Mouse (Mus musculus) common myeloid progenitor, adult 5-6 weeks (primary cell): ENCODE measurements around the gene Hirip3. TPM values are rescaled to one million over a fixed set of nuclear protein-coding genes. Genes with fewer than 3 reads are reported as not detected.
A peak's percentile ranks its signal among the peaks of the same experiment; 100 is the strongest.

ENCODE experiments used
- ATAC-seq: replicated peaks from 2 replicates; pipeline ENCODE4 v1.8.0; 2016; ENCODE audit warnings: low read depth, mild to moderate bottlenecking, moderate TSS enrichment, inconsistent platforms; ENCODE audit not compliant: poor library complexity, severe bottlenecking
- total RNA-seq: library from RNA; stranded (forward); fragments of 200-1000, 187-1606 nt; gene quantifications from 2 replicates; pipeline ENCODE4 v1.2.3, GENCODE M21; 2017

Gene Hirip3
- 283 and 331 TPM in 2 replicates for total RNA-seq

DNA sequence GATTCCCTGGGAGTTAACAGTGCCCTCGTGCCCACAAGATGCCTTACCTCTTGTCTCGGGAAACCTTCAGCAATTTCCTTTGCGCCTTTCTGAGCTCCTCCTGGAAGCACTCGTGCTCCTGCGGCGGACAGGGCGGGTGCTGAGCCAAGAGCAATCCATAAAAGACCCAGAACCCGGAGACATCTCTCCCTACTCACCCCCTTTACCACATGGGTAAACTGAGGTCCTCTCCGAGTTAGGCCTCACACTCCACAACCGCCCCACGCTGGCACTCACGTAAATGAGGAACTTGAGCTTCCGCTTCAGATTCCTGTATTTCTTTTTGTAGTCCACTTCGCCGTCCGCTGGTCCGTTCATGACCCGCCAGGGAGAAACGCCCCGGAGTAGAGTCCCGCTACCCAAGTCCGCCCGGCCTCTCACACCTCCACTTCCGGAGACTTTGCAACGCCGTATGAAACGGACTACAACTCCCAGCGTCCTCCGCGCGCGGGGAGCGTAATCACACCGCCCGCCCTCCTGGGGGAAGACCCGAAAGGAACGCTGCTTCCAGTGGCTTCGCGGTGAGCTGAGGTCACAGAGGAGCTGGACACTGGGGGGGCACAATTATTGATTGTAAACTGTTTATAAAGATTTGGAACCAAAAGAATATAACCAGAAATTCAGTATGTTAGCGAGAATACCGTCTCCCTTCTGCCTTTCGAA, at the start of gene Hirip3:
Gene Hirip3, plus strand, starts transcription at position 544 of the 702 bp plus-strand sequence.
- peak; percentile 87 for ATAC-seq

DNA sequence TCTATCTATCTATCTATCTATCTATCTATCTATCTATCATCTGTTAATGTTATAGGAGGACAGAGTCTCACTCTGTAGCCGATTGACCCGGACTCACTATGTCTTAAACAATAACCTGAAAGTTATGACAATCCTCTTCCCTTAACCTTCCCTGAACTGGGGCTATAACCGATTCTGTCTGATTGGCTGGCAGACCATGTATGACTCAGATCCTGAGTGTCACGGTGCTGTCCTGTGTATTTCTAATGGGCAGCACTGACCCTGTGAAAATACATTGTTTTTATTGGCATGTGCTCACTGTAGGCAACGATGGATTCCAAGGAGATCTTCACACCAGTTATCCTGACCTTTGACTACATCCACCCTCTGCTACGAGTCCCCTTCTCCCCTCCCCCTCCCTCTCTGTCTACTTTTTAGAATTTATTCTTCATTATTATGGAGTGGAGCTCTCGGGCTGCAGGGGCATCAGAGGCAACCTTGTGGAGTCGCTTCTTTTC, 46.0 kb upstream of the Hirip3 start:
- no peak for ATAC-seq

DNA sequence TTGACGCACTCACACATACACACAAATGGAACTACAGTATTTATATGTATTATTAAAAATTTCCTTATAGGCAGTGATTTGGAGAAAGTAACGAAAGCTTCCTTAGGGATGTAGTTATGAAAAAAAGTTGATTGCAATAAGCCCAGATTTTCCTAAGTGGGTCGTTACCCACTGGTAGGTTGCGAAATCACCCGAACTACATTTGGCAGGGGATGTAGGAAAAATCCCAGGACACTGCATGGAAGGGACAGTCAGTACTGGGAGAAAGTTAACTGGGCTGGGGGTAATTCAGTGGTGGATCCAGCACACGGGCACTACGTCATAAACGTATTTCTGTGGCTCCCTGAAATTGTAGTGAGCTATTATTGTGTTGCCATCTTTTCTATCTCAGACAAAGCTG, 45.3 kb upstream of the Hirip3 start:
- no peak for ATAC-seq

DNA sequence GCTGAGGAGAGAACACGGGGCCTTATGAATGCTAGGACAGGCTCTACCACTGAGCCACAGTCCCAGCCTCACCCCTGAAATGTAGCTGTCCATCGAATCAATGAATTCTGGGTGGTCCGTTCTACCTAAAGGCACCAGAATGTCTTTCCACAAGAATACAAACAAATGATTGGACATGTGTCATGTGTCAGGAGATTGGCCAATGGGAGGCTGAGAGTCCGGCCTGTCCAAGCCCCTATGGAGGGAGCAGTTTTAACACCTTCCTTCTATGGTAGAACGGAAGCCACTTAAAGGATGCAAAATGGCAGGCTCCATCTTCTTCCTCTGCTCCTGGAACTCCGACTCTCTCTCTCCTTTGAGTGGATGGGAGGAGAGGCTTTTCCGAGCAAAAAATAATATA, 44.2 kb upstream of the Hirip3 start:
- ATAC-seq, result no peak

DNA sequence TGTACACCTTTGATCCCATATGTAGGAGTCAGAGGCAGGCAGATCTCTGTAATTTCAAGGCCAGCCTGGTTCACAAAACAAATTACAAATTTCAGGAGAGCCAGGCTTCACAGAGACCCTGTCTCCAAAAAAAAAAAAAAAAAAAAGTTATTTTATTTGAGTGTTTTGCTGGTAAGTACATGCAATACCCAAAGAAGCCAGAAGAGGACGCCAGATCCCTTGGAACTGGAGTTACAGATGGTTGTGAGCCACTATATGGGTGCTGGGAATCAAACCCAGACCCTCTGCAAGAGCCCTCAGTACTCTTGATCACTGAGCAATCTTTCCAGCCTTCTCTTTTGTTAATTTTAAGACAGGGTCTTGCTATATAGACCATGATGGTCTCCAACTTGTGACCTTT, 43.0 kb upstream of the Hirip3 start:
- no peak for ATAC-seq

DNA sequence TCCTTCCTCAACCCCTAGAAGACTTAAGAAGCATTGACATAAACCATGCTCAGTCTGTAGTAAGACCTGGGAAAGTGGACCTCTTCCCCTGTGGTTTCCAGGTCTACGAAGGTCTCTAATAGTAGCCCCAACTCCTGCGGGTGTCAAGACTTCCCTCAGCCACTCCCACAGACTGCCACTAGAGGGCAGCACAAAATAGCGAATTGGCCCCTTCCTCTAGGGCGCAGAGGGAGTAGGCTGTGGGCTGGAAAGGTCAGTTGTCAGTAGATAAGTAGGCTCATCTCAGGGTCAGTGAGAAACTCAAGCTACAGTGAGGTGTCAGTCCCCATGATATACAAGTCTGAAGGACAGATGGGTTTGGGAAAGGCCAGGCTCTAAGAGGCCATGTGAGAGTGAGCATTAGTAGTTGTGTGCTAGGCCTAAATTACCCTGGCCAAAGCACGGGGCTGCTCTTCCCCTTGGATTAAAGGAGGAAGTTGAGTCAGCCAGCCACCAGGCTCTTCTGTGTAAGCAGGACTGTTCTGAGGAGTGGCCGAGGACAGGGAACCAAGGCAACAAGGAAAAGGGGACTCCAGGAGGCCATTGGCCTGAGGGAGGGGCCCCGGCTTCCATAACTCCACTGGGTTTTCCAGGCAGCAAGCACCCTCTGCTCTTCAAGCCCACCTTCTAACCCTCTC, 39.8 kb upstream of the Hirip3 start:
- peak; percentile 85 for ATAC-seq

DNA sequence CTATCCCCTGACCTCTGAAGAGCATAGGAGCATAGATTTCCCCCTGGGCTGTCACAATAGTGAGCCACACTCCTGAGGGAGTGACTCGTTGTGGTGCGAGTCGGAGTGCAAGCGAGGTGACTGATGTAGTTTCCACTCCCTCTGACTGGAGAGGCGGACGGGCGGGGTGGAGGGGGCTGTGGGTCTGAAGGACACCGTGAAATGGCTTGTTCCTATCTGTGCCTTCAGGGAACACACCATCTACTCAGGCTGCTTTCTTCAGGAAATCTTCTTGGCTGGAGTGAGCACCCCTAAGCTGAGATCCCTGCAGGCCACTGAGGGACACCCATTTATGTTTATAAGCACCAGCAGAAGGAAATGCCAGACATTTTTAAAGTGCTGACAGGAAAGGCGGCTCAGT, 39.0 kb upstream of the Hirip3 start:
- ATAC-seq, result no peak

DNA sequence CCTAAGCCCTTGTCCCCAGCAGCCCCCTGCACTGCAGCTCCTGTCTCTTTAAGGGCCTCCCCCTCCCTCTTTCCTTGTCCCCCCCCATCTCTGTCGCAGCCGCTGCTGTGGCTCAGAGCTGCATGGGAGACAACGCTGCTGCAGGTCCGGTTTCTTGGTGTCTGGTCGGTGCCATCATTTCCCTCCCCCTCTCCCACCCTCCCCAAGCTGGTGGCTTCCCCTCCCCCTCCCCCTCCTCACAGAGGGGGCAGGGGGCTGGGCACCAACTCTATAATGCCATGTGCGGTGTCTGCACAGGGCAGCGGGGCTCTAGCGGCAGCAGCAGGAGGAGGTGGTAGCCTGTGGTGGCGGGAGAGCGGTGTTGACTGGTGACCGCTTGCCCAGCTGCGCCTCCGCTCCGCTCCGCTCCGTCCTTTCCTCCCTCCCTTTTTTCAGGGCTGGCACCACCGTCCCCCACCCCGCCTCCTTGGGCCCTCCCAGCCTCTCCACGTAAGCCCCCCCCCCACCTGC, 38.5 kb upstream of the Hirip3 start:
- no peak for ATAC-seq

DNA sequence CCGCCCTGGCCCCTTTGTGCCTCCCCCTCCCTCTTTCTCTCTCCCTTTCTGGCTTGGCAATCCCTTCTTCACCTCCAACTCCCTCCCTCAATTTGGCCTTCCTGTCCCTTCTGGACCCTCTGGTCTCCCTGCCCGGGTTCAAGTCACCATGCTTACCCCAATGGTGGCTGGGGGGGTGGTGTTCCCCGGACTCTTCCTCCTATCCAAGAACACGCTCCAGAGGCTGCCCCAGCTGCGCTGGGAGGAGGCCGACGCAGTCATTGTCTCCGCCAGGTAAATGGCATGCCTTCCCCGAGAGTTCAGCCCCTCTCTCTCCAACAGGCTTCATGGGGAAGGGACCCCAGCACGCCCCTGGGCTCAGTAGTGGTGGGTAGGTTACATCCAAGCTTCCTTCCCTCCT, 37.8 kb upstream of the Hirip3 start:
- no peak for ATAC-seq

DNA sequence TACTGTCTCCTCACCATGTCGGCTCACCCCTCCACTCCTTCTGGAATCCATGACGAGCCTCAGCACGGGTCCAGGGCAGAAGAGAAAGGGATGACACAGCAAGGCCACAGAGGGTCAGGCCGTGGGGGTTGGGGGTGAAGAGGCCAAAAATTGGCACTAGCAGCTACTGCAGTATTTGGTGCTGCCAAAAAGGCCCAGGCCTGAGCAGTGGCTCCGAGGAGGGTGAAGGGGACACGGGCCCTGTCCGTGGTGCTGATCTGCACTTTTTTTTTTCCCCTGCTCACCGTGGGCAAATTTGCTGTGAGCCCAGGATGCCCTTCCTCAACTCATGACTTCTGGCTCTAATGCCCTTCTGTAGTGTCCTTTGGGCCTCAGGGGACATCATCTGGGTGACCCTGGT, 36.4 kb upstream of the Hirip3 start:
- peak; percentile 48; the same call in 1 of the 2 replicates for ATAC-seq

DNA sequence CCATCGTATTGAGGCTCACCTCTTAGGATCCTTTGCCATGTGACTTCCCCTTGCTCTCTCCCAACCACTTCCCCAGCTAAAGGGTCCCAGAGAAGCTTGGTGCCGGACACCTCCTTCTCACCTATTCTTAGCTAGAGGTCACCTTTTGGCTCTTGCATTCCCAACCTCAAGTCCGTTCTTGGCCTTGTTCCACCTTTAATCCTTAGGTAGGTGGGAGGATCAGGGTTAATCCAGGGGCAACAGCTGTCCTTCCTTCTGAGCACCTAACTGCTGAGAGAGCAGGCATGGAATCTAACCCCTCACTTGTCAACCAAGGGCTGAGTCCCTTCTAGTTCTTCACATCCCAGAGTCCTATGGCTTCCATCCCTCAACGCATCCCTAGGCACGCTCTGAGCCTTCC, 35.8 kb upstream of the Hirip3 start:
- ATAC-seq, result no peak

DNA sequence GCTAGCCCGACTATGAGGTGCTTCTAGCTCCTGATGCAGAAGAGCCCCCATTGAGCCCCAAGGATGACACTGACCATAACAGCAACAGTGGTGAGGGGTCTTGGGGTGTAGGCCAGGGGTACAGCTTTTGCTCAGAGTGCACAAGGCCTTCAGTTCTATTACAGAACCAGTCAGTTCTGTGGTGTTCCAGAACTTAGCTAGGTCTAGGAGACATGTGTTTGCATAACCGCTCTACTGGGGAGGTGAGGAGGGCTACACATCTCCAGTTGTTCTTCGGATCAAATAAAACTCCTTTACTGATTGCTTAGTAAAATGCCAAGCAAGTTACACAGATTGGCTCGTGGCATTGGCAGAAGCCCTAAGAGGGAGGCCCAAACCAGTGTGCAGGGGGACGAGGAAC, 30.2 kb upstream of the Hirip3 start, which contains the start of gene 4930451I11Rik:
Gene 4930451I11Rik, minus strand, starts transcription at position 101 of the 400 bp plus-strand sequence.
- ATAC-seq, result 0 out of 2 replicates have a peak, but pooled peaks have one; percentile 4

DNA sequence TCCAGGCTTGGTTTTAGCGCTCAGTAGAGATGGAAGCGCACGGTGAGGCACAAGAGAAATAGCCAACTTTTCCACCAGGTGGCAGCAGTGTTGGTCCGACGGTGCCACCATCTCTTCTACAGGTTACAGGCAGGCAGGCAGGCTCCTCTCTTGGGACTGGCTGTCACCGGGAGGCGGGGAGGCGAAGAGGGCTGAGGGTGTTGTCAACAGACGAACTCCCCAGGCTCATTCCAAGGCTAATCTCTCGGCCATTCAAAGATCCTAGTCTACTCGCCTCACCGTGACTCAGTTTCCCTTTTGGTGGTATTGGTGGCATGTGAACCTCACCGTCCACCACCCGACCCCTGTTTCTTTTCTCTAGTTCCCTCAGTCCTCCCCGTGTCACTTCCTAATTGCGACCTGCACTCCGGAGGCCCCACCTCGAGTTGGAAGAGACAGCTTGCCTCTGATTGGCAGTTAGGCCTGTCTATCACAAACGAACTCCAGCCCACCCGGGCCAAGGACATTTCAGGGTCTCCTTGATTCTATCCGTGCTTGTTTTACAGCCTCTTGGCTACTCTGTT, 29.7 kb upstream of the Hirip3 start:
- peak; percentile 96 for ATAC-seq

DNA sequence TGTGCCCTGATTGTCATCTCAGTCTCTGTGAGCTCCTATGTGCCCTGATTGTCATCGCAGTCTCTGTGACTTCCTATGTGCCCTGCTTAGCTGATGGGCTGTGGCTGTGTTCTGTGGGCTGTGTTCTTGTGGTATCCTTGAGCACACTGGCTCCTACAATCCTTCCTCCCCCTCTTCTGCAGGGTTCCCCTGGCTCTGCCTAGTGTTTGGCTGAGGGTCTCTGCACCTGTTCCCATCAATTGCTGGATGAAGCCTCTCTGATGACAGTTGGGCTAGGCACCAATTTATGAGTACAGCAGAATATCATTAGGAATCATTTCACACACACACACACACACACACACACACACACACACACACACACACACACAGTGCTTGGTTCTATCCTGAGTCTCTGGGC, 28.5 kb upstream of the Hirip3 start:
- no peak for ATAC-seq

DNA sequence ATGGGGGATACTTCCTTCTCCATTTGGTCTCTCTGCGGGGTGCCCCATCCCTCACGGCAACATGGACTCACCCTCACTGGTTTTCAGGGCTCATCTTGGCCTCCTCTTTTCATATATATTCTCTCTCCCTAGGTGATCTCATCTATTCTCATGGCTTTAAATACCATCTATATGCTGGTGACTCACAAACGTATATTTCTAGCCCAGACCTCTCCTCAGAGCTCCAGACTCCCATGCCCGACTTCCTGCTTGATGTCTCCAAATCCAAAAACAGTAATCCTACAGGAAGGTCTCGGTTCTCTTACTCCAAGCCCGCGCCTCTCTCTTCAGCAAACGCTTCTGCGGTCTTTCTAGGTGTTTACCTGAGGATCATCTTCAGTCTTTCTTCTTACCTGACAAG, 18.5 kb upstream of the Hirip3 start:
- ATAC-seq, result no peak

DNA sequence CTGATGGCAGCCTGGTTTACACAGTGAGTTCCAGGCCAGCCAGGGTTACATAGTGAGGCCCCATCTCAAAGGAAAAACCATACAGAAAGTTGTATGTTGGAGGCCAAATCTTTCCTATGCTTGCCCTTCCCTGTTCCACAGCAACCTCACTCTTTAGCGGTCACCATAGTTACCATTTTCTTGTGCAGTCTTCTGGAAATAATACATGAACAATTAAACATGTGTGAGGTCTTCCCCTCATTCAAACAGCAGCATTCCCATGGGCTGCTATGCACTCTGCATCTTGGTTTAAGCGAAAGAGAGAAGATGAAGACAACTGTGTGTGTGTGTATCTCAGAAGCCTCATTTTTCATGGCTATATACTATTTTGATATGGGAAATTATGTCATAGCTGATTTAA, 16.3 kb upstream of the Hirip3 start:
- no peak for ATAC-seq

DNA sequence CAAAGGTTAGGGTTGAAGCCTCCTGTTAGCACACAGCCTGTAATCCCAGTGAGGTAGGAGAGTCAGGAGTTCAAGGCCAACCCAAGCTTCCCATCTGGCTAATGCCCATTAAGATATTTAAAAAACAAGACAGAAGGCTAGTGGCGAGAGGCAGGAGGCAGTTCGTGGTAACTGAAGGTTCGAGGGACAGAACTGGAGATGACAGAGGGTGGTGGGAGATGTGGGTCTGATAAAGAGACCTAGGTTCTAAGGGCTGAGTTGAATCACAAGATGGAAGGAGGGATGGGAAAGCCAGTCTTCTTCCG, 14.7 kb upstream of the Hirip3 start, which contains the start of gene Doc2a:
Gene Doc2a, plus strand, starts transcription at position 301 of the 305 bp plus-strand sequence.
- ATAC-seq, result no peak

DNA sequence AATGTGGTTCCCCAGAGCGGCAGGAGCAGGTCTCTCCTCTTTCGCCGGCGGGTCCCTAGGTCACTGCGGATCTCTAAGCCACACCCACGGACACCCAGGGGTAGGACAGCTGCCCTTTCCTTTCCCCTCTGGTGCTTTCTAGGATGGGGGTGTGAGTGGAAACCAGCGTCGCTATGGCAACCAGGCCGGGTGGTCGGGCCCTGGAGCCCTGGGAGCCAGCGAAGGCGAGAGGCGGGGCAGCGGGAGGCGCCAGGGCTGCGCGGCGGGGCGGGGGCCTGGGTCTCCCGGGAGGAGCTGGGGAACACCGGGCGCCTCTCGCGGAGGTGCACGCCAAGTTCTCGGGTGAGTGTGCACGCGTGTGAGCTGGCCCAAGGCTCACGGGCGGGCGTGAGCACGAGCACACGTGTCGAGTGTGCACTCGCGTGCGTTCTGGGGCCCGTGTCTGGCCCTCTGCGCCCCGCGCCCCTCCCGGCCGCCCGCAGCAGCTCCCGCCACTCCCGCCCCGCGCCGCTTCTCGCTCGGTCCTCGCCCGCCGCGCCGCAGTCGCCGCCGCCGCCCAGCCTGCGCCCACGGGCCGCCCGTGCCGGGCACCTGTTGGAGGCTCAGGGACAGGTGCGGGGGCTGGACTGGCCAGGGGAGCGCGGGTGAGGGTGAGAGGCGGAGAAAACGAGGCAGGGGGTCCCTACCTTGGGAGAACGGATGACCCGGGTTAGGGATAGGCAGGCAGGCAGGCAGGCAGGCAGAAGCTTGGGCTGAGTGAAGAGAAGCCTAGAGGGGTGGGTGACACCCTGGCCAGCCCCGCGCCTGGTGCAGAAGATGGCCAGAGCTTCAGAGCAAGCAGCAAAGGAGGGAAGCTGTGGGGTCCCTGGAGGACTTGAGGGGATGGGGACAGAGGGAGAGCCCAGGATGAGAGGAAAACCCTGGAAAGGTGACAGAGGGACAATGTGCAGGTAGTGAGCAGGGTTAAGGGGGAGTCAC, 14.1 kb upstream of the Hirip3 start:
- 0 out of 2 replicates have a peak, but pooled peaks have one; percentile 16 for ATAC-seq

DNA sequence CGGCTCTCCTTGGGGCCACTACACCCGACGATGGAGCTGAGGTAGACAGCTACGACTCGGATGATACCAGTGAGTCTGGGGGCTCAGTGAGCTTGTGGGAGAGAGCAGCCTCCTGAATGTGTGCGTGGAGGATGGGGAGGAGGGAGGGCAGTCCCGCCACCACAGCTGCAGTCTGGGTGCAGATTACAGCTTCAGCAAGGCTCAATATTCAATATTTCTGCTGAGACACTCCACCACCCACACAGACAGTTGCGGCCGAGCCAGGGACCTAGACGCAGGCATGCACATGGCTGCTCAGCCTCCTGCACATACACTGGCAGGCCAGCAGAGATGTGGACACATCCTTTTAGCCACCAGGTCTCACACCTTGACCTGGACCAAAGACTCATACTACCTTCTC, 13.0 kb upstream of the Hirip3 start:
- ATAC-seq, result no peak

DNA sequence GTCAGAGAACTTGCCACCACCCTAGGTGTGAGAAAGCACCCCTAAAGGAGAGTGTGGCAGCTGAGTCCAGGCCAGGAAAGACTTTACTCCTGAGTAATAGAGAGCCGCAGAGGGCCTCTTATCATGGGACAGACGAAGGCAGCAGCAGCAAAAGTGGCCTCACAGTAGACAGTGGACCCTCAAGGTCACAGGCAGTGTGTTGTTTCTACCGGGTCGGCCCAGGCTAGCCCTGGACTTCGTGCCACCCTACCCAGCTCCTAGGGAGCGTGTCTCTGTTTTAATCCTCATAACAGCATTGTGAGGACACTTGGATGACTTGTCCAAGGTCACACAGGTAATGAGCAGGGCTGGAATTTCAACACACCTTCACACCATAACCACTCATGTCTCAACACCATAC, 11.6 kb upstream of the Hirip3 start:
- ATAC-seq, result no peak
